Mouse (Mus musculus) heart, embryonic 15.5 days (tissue): ENCODE data around the gene Gpr84. TPM values are rescaled to one million over a fixed set of nuclear protein-coding genes. Genes with fewer than 3 reads are reported as not detected.
"Not testable (repeated sequence)": the region's sequence is repeated elsewhere in the genome, so short reads cannot be mapped to it uniquely, and the experiment has no call there.

ENCODE experiments used
- ATAC-seq: fragments of 200-750 bp; cut with Nextera tagmentation; replicated peaks from 2 replicates; pipeline ENCODE4 v1.8.0; 2017; ENCODE audit warnings: low read depth, moderate TSS enrichment; ENCODE audit not compliant: insufficient number of reproducible peaks, insufficient read depth, low FRiP score
- H3K27ac ChIP-seq: fragments of 300-500 bp; sonication (generic); 2 replicates; pipeline ENCODE4 v1.5.1; 2015; ENCODE audit warnings: mild to moderate bottlenecking, inconsistent platforms
- H3K27me3 ChIP-seq: fragments of 300-500 bp; sonication (generic); 2 replicates; pipeline ENCODE4 v1.6.1; 2015; ENCODE audit warnings: inconsistent platforms
- H3K36me3 ChIP-seq: fragments of 300-500 bp; sonication (generic); 2 replicates; pipeline ENCODE4 v1.6.1; 2015; ENCODE audit warnings: mild to moderate bottlenecking, inconsistent platforms
- H3K4me1 ChIP-seq: fragments of 300-500 bp; sonication (generic); replicated peaks from 2 replicates; pipeline ENCODE4 v1.6.1; 2015; ENCODE audit warnings: inconsistent platforms
- H3K4me2 ChIP-seq: fragments of 300-500 bp; sonication (generic); 2 replicates; pipeline ENCODE4 v1.6.1; 2015; ENCODE audit warnings: inconsistent platforms, mild to moderate bottlenecking, moderate library complexity
- H3K4me3 ChIP-seq: fragments of 300-500 bp; sonication (generic); 2 replicates; pipeline ENCODE4 v1.5.1; 2015; ENCODE audit warnings: mild to moderate bottlenecking, inconsistent platforms
- H3K9ac ChIP-seq: fragments of 300-500 bp; sonication (generic); 2 replicates; pipeline ENCODE4 v1.6.1; 2015; ENCODE audit warnings: mild to moderate bottlenecking, inconsistent platforms
- H3K9me3 ChIP-seq: fragments of 300-500 bp; sonication (generic); replicated peaks from 2 replicates; pipeline ENCODE4 v1.6.1; 2016; ENCODE audit warnings: inconsistent platforms
- WGBS: fragments of 180-500 bp; shearing (Covaris S2); methylation state at CpG from one replicate; pipeline ENCODE4 v1.1.7; 2015; ENCODE audit warnings: mixed read lengths; 5-methylcytosine and 5-hydroxymethylcytosine counted together
- polyA plus RNA-seq: library from polyadenylated mRNA; unstranded; fragments of >200 nt; fragmentation: Nextera tagmentation; extraction: Ambion mirVana; gene quantifications from 2 replicates; pipeline ENCODE4 v1.2.1, GENCODE M21; 2015

The Gpr84 gene
- polyA plus RNA-seq, 1 experiment from 2014 or later: 0.11 TPM

- Histone ChIP-seq H3K9me3 (no peaks in the 10 kb centered on the region), H3K27ac (peak overlapping the region; percentile 80; the same call in 1 of the 2 replicates), H3K4me3 (no peak overlapping the region), H3K4me1 (peaks cover 21% of the 10 kb centered on the region), H3K9ac (no peak overlapping the region), H3K4me2 (no peak overlapping the region), H3K36me3 (peaks cover 3% of the 10 kb centered on the region; the same call in 1 of the 2 replicates), H3K27me3 (no peaks in the 10 kb centered on the region)
- WGBS: 70% methylated on average over 3 of the region's 3 CpGs
- ATAC-seq: no peak
Measured at GRCm38 (mm10) chr15:103284066-103284465, 26.3 kb downstream of the Gpr84 start.

GRCm38 (mm10) chr15:103281465-103282205 is 28.8 kb downstream of the Gpr84 start:
- Histone ChIP-seq H3K27ac (no peak overlapping the region), H3K4me1 (peaks cover 21% of the 10 kb centered on the region), H3K27me3 (no peaks in the 10 kb centered on the region), H3K9ac (no peak overlapping the region), H3K9me3 (no peaks in the 10 kb centered on the region), H3K4me3 (no peak overlapping the region), H3K36me3 (no peaks in the 10 kb centered on the region), H3K4me2 (no peak overlapping the region)
- WGBS: 86% methylated on average over 3 of the region's 3 CpGs
- no peak for ATAC-seq

- no peak overlapping the region for H3K4me3 ChIP-seq
- no peaks in the 10 kb centered on the region for H3K9me3 ChIP-seq
- H3K9ac ChIP-seq: no peak overlapping the region
- ATAC-seq: no peak
- H3K27me3 ChIP-seq: no peaks in the 10 kb centered on the region
- no peak overlapping the region for H3K27ac ChIP-seq
- no peaks in the 10 kb centered on the region for H3K36me3 ChIP-seq
- 61% methylated on average over 3 of the region's 3 CpGs for WGBS
- H3K4me1 ChIP-seq: peaks cover 16% of the 10 kb centered on the region
- H3K4me2 ChIP-seq: no peak overlapping the region
Measured at GRCm38 (mm10) chr15:103280817-103281464, 29.5 kb downstream of the Gpr84 start.

GRCm38 (mm10) chr15:103279750-103280149 is 30.7 kb downstream of the Gpr84 start:
- 59% methylated on average over 3 of the region's 3 CpGs for WGBS
- Histone ChIP-seq H3K4me2 (no peak overlapping the region), H3K4me1 (peaks cover 4% of the 10 kb centered on the region), H3K4me3 (no peak overlapping the region), H3K9ac (no peak overlapping the region), H3K9me3 (no peaks in the 10 kb centered on the region), H3K36me3 (no peaks in the 10 kb centered on the region), H3K27me3 (no peaks in the 10 kb centered on the region), H3K27ac (no peak overlapping the region)
- no peak for ATAC-seq

- no peaks in the 10 kb centered on the region for H3K27me3 ChIP-seq
- WGBS: 67% methylated on average over 7 of the region's 7 CpGs
- ATAC-seq: no peak
- no peaks in the 10 kb centered on the region for H3K9me3 ChIP-seq
- H3K4me3 ChIP-seq: no peak overlapping the region
- H3K36me3 ChIP-seq: no peaks in the 10 kb centered on the region
- no peak overlapping the region for H3K27ac ChIP-seq
- H3K9ac ChIP-seq: no peak overlapping the region
- no peak overlapping the region for H3K4me2 ChIP-seq
- H3K4me1 ChIP-seq: peaks cover 13% of the 10 kb centered on the region
Measured at GRCm38 (mm10) chr15:103277949-103278348, 32.5 kb downstream of the Gpr84 start.

- WGBS: 92% methylated on average over 3 of the region's 3 CpGs
- H3K9ac ChIP-seq, H3K27me3 ChIP-seq, H3K27ac ChIP-seq, ATAC-seq, H3K36me3 ChIP-seq, H3K4me3 ChIP-seq, H3K9me3 ChIP-seq, H3K4me2 ChIP-seq: not testable (repeated sequence)
- H3K4me1 ChIP-seq: peaks cover 13% of the 10 kb centered on the region
Measured at GRCm38 (mm10) chr15:103275943-103276342, 34.5 kb downstream of the Gpr84 start.

GRCm38 (mm10) chr15:103272419-103273279 is 37.8 kb downstream of the Gpr84 start, which contains the start of gene Copz1:
Gene Copz1, plus strand, starts transcription at chr15:103272714.
- Histone ChIP-seq H3K4me3 (peak within 1 kb of the TSS; percentile 84), H3K9ac (peak within 1 kb of the TSS; percentile 90), H3K4me2 (peak within 1 kb of the TSS; percentile 69), H3K4me1 (peaks cover 13% of the 10 kb centered on the region), H3K9me3 (no peaks in the 10 kb centered on the region), H3K27ac (peak within 1 kb of the TSS; percentile 71), H3K36me3 (no peaks in the 10 kb centered on the region), H3K27me3 (no peaks in the 10 kb centered on the region)
- peak; percentile 100 for ATAC-seq
- under 1% methylated on average over 38 of the region's 38 CpGs for WGBS

GRCm38 (mm10) chr15:103268903-103269302 is 41.5 kb downstream of the Gpr84 start:
- Histone ChIP-seq H3K9ac (no peak overlapping the region), H3K27ac (no peak overlapping the region), H3K4me2 (no peak overlapping the region), H3K4me3 (no peak overlapping the region), H3K9me3 (no peaks in the 10 kb centered on the region), H3K4me1 (peaks cover 5% of the 10 kb centered on the region), H3K27me3 (no peaks in the 10 kb centered on the region), H3K36me3 (no peaks in the 10 kb centered on the region)
- no peak for ATAC-seq
- WGBS: 65% methylated on average over 4 of the region's 4 CpGs

- no peak overlapping the region for H3K27ac ChIP-seq
- H3K9ac ChIP-seq: no peak overlapping the region
- no peaks in the 10 kb centered on the region for H3K27me3 ChIP-seq
- H3K36me3 ChIP-seq: no peaks in the 10 kb centered on the region
- H3K4me3 ChIP-seq: no peak overlapping the region
- no peak overlapping the region for H3K4me2 ChIP-seq
- H3K4me1 ChIP-seq: peaks cover 4% of the 10 kb centered on the region; the same call in 1 of the 2 replicates
- WGBS: 79% methylated on average over 2 of the region's 2 CpGs
- H3K9me3 ChIP-seq: no peaks in the 10 kb centered on the region
- no peak for ATAC-seq
Measured at GRCm38 (mm10) chr15:103264794-103265193, 45.6 kb downstream of the Gpr84 start.

- H3K27ac ChIP-seq: peak overlapping the region; percentile 2; the same call in 1 of the 2 replicates
- no peak for ATAC-seq
- no peaks in the 10 kb centered on the region for H3K27me3 ChIP-seq
- no peak overlapping the region for H3K4me3 ChIP-seq
- no peaks in the 10 kb centered on the region for H3K36me3 ChIP-seq
- H3K9ac ChIP-seq: no peak overlapping the region
- no peak overlapping the region for H3K4me2 ChIP-seq
- peaks cover 25% of the 10 kb centered on the region for H3K4me1 ChIP-seq
- WGBS: 15% methylated on average over 1 of the region's 1 CpGs
- H3K9me3 ChIP-seq: no peaks in the 10 kb centered on the region
Measured at GRCm38 (mm10) chr15:103259989-103260388, 50.4 kb downstream of the Gpr84 start.

- no peak for ATAC-seq
- Histone ChIP-seq H3K4me1 (peaks cover 29% of the 10 kb centered on the region), H3K4me3 (no peak overlapping the region), H3K4me2 (peak overlapping the region; percentile 75; the same call in 1 of the 2 replicates), H3K36me3 (no peaks in the 10 kb centered on the region), H3K27ac (no peak overlapping the region), H3K9me3 (no peaks in the 10 kb centered on the region), H3K9ac (no peak overlapping the region), H3K27me3 (no peaks in the 10 kb centered on the region)
- WGBS: 80% methylated on average over 5 of the region's 5 CpGs
Measured at GRCm38 (mm10) chr15:103259162-103259561, 51.2 kb downstream of the Gpr84 start.
